Mouse (Mus musculus) right cerebral cortex, adult 2 months (tissue): ENCODE measurements around the gene Chchd6.

ENCODE experiments used
- DNase-seq, 2 experiments: peaks; one replicate each; pipeline ENCODE4 v3.0.0; 2021 to 2022; ENCODE audit warnings: low spot score in 2 of 2

The Chchd6 gene

GRCm38 (mm10) chr6:89360709-89361417 lies 234.6 kb downstream of the Chchd6 start:
- DNase-seq: no peak

GRCm38 (mm10) chr6:89359771-89360708 lies 235.4 kb downstream of the Chchd6 start:
- DNase-seq: no peak

GRCm38 (mm10) chr6:89359192-89359591 lies 236.3 kb downstream of the Chchd6 start:
- no peak for DNase-seq

GRCm38 (mm10) chr6:89355661-89356060 lies 239.8 kb downstream of the Chchd6 start:
- no peak for DNase-seq

GRCm38 (mm10) chr6:89354726-89355125 lies 240.7 kb downstream of the Chchd6 start:
- DNase-seq: no peak

- DNase-seq: no peak
Measured at GRCm38 (mm10) chr6:89354076-89354475, 241.4 kb downstream of the Chchd6 start.

- no peak for DNase-seq
Measured at GRCm38 (mm10) chr6:89353101-89353500, 242.4 kb downstream of the Chchd6 start.

GRCm38 (mm10) chr6:89351441-89352137 lies 243.9 kb downstream of the Chchd6 start:
- no peak for DNase-seq

- DNase-seq: no peak
Measured at GRCm38 (mm10) chr6:89350520-89350919, 244.9 kb downstream of the Chchd6 start.

- no peak for DNase-seq
Measured at GRCm38 (mm10) chr6:89350037-89350515, 245.4 kb downstream of the Chchd6 start.

- no peak for DNase-seq
Measured at GRCm38 (mm10) chr6:89348363-89348762, 247.1 kb downstream of the Chchd6 start.

- DNase-seq: no peak
Measured at GRCm38 (mm10) chr6:89347792-89348191, 247.7 kb downstream of the Chchd6 start.

- DNase-seq: no peak
Measured at GRCm38 (mm10) chr6:89345855-89346254, 249.6 kb downstream of the Chchd6 start.

GRCm38 (mm10) chr6:89345486-89345785 lies 250.0 kb downstream of the Chchd6 start:
- DNase-seq: peak in 1 of 2 experiments; percentile 48

- DNase-seq: no peak
Measured at GRCm38 (mm10) chr6:89344613-89345485, 250.6 kb downstream of the Chchd6 start.

GRCm38 (mm10) chr6:89341981-89342380 lies 253.5 kb downstream of the Chchd6 start:
- DNase-seq: no peak

- DNase-seq: no peak
Measured at GRCm38 (mm10) chr6:89339447-89339846, 256.0 kb downstream of the Chchd6 start.

GRCm38 (mm10) chr6:89338733-89339132 lies 256.7 kb downstream of the Chchd6 start:
- no peak for DNase-seq

GRCm38 (mm10) chr6:89337574-89337973 lies 257.9 kb downstream of the Chchd6 start:
- no peak for DNase-seq

- DNase-seq: no peak
Measured at GRCm38 (mm10) chr6:89333964-89334702, 261.3 kb downstream of the Chchd6 start.
